Mouse (Mus musculus) CD4-positive helper T cell, adult 2 months (primary cell): Measurements from ENCODE around the gene Zfp810.
A peak's percentile ranks its signal among the peaks of the same experiment; 100 is the strongest.
"Not testable (repeated sequence)": the region's sequence is repeated elsewhere in the genome, so short reads cannot be mapped to it uniquely, and the experiment has no call there.

Source experiments
- DNase-seq: peaks from one replicate; pipeline ENCODE4 v3.0.0-alpha.2; 2012; ENCODE audit warnings: low read depth, missing footprints, low spot score

Gene Zfp810

DNA sequence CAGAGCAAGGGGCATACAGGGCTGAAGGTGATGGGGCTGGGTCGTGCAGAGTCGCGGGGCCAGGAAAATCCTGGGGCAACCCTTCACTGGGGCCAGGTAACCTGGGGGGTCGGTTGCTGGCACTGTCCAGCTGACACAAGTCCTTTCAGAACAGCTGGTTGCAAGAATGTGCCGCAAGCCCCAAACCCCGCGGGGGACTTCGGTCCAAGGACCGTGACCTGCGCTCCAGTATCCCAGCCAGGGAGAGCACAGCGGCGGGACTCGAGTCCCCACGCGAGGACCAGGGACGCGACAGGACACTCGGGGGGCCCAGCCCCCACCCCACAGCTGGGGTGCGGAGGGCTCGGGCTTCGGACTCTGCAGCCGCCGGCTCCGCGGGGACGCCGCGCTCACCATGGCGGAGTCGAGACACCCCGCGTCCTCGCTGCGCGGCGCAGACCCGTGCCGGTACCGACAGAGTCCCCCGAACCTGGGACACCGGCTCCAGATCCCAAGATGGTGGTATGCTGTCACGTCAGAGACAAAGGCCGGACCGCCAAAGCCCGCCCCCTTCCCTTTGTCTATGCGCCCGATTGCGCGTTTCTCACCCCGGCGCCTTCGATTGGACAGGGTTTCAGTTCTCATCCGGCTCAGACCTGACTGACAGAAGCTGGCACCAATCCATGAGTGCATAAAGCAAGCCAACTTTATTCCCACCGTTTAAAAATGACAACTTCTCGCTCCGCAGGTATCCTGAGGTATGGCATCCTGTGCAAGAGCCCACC is at the start of gene Zfp810:
TSS of gene Zfp810 (minus strand) at position 493 of the 764 bp plus-strand sequence.
- peak; percentile 98 for DNase-seq

DNA sequence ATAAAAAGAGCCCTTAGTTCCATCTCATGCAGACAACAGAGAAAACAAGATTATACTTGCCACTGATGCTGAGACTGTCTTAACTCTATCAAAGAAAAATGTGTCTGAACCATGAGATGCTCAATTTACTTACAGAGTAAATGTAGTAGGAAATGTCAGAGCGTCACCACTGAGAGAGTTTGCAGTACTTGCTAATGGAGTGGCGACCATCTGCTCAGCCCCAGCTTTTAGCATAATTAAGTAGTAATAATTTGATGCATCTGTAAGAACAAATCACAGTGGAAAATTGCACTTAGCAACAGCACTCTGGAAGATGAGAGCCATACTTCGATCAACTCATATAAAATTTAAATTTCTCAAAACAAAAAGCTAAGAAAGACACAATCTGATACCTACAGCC is 48.5 kb upstream of the Zfp810 start:
- no peak for DNase-seq

DNA sequence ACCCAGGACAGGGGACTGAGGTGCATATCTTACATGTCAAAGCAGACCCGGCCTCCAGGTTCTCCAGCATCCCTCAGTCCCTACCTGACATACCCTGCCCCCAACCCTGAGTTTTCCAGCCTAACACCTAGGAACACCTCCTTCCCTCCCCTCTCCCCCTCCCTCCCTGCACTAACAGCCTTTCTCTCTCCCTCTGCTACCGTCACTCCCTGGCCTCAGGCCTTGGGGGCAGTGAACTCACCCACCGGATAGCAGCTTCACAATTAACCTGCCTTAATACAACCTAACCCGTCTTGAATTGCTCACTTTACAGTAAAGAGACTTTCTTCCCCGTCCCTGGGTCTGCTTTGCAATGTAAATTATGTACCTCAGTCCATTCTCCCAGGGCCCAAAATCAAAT is 46.5 kb upstream of the Zfp810 start:
- DNase-seq, result no peak

GRCm38 (mm10) chr9:22353465-22353864 is 46.0 kb upstream of the Zfp810 start:
- DNase-seq, result no peak

DNA sequence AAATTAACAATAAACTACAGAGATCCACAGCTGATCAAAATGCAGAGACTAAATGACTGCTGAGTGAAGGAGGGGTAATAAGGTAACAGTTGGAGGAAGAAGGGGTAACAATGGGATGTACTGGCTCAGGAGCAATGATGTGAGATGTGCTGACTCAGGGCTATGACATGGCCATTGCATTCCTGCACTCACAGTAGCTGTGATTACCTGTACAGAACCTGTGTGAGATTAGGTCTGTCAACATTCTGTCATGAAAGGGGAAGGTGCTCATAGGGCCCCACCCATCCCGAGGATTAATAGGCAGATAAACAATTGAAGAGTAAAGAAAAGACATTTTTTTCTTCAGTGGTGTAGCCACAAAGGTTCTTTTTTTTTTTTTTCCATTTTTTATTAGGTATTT is 32.9 kb upstream of the Zfp810 start:
- DNase-seq, result no peak

DNA sequence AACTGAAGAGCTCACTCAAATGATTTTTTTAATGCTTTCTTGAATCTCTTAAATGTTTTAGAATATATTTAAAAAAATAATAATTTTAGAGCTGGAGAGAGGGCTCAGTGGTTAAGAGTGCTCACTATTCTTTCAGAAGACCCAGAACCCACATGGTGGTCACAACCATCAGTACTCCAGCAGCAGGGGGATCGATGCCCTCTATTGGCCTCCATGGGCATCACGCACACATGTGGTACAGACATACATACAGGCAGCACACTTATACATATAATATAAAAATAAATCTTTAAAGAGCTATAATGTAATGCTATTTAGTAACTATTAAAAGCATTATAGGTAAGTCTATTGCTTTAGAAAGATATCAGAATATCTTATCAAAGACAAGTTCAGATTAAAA is 29.8 kb upstream of the Zfp810 start:
- DNase-seq, result no peak

DNA sequence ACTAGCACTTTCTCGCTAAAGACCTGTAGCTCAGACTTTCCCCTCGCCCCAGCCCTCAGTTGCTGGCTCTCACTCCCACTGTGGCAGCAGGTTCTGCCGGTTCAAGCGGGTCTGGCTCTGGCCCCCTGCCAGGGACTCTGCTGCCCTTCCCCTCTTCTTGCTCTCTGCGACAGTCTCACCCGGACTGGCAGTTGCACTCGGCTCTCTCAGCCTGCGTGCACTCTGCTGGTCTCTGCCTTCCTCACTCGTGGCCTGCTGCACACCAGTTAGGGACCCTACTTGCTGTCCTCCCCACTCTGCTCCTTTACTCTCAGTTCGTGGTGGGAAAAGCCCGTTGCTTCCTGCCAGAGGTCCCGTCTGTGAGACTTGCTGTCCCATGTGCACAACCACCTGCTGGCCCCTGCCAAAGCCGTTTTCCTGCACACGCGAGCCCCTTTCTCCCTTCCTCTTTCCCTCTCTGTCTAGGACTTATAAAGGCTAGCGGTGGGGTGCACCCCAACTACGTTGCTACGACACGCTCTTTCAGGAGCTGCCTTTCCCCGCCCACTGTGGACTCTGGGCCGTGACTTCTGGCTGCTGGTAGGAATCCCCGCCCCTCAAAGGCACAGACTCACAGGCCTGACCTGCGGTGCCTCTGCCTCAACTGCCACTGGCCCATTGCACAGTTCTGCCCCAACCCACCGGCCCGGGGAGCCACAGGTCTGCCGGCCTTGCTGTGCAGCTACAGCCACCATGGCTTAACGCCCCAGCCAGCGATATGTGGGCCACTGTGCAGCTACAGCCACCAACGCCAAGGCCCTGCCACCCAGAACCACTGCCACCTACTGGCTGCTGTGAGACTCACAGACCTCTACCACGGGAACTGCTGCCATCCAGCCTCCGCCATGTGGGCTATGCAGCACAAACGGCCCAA is 20.3 kb upstream of the Zfp810 start:
- DNase-seq, result peak; percentile 89

- DNase-seq, result no peak
Observed at GRCm38 (mm10) chr9:22327099-22327474, 19.6 kb upstream of the Zfp810 start.

GRCm38 (mm10) chr9:22324579-22324978 is 17.1 kb upstream of the Zfp810 start:
- DNase-seq, result no peak

- no peak for DNase-seq
Observed at GRCm38 (mm10) chr9:22322381-22323211, 15.1 kb upstream of the Zfp810 start.

GRCm38 (mm10) chr9:22319109-22319508 is 11.7 kb upstream of the Zfp810 start:
- no peak for DNase-seq

- not testable (repeated sequence) for DNase-seq
Observed at GRCm38 (mm10) chr9:22316047-22316446, 8.6 kb upstream of the Zfp810 start.

DNA sequence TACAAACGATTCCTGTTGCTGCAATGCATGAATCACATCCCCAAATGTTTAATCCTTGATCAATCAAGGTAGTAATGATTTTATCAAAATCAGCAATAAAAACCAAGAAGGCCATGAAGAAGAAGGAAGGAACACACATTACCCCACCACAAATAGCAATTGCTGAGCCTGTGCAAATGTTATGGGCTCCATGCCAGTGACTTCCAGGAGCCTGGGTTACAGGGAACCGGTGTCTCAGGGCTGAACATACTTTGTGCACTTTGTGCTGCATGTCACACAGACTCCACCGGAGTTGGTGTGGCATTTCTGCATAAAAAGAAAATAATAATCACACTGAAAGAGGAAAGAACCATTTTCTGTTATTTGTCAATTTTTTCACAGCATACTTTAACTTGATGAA is 6.6 kb upstream of the Zfp810 start:
- no peak for DNase-seq

- no peak for DNase-seq
Observed at GRCm38 (mm10) chr9:22313218-22313617, 5.8 kb upstream of the Zfp810 start.

GRCm38 (mm10) chr9:22309651-22310050 is 2.2 kb upstream of the Zfp810 start:
- no peak for DNase-seq

- not testable (repeated sequence) for DNase-seq
Observed at GRCm38 (mm10) chr9:22307920-22308262, 443 bp upstream of the Zfp810 start.

DNA sequence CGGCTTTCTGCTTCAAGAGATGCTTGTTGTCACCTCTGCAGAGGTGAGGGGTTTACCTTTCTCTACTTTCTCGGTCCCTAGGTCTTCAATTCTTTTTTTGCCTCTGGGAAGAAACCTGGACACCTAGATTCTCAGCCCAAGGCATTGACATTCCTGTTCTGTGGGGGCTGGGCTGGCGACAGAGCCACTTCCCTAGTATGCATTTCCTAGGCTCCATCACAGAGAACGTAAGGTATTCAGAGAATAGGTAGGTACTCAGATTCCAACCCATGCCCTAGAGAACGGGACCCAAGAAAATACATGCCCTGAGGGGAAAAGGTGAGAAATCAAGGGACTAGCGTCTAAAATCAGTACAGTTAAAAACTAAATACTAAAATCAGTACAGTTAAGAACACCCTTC is 722 bp downstream of the Zfp810 start:
- DNase-seq, result no peak

DNA sequence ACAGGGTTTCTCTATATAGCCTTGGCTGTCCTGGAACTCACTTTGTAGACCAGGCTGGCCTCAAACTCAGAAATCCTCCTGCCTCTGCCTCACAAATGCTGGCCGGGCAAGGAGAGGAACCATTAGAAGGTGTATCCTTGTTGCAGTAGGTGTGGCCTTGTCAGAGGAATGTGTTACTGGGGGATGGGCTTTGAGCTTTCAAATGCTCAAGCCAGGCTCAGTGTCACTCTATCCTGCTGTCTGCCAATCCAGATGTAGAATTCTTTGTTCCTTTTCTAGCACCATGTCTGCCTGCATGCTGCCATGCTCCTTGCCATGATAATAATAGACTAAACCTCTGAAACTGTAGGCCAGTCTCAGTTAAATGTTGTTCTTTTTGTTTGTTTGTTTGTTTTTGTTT is 5.2 kb downstream of the Zfp810 start:
- no peak for DNase-seq

DNA sequence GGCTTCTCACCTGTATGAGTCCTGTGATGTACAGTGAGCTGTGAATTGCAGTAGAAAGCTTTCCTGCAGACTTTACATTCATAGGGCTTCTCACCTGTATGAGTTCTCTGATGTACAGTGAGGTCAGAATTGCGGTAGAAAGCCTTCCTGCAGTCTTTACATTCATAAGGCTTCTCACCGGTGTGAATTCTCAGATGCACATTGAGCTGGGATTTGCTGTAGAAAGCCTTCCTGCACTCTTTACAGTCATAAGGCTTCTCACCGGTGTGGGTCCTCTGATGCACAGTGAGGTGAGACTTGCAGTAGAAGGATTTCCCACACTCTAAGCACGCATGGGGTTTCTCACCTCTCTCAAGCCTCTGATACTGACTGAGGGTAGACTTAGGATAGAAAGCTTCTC is 28.7 kb downstream of the Zfp810 start:
- DNase-seq, result peak; percentile 10

GRCm38 (mm10) chr9:22268886-22269285 is 38.6 kb downstream of the Zfp810 start:
- no peak for DNase-seq

GRCm38 (mm10) chr9:22262611-22263010 is 44.8 kb downstream of the Zfp810 start:
- DNase-seq, result no peak

- DNase-seq, result no peak
Observed at GRCm38 (mm10) chr9:22261594-22261993, 45.9 kb downstream of the Zfp810 start.
